Mouse (Mus musculus): Measurements from ENCODE around the gene Vmn1r215. TPM values are rescaled to one million over a fixed set of nuclear protein-coding genes. Genes with fewer than 3 reads are reported as not detected.

Gene Vmn1r215
- total and polyA plus RNA-seq, 3 experiments, result not detected

DNA sequence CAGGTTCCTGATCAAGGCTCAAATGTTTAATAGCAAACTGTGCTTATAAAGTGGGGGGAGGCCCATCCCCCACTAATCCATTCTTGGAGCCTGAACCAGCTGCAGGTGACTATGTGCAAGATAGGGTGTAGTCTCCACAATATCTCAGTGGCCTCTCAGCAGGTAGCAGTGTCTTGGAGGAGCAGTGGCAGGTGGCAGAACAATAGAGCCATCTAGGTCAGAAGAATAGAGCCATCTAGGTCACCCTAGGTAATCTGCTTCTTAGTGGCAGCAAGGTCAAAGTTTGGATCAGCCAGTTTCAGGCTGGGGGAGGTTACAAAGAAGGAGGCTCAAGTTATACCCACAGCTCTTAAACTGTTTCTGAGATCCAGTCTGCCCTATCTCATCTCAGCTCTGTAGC, 43.0 kb upstream of the Vmn1r215 start:
- H3K4me1 ChIP-seq (ENCODE audit: control insufficient read depth in 1 of 2, insufficient read depth in 2 of 2, low read length in 2 of 2), result no peaks in the 10 kb centered on the region
- H3K27ac ChIP-seq (ENCODE audit: control insufficient read depth, low read depth, low read length), result no peak overlapping the region
- no peak overlapping the region for H3K4me3 ChIP-seq (ENCODE audit: control insufficient read depth in 1 of 2, insufficient read depth in 1 of 2, low read depth in 2 of 2, low read length in 2 of 2)
- H3K9ac ChIP-seq (ENCODE audit: control insufficient read depth, low read depth, low read length, poor library complexity, severe bottlenecking), result no peak overlapping the region
- no peaks in the 10 kb centered on the region for H3K79me2 ChIP-seq (ENCODE audit: control insufficient read depth, insufficient read depth, low read length, poor library complexity)
- TF ChIP-seq E2F4 (IDR thresholded peaks at IDR 0.05; ENCODE audit: borderline replicate concordance, low read depth, low read length), result no peak
- no peak for TF ChIP-seq BHLHE40 (IDR thresholded peaks at IDR 0.05; ENCODE audit: borderline replicate concordance, low read depth, low read length)
- TF ChIP-seq HCFC1 (IDR thresholded peaks at IDR 0.05; ENCODE audit: low read depth, low read length), result no peak
- no peak for TF ChIP-seq ZNF384 (IDR thresholded peaks at IDR 0.05; ENCODE audit: low read depth, low read length)
- no peak for TF ChIP-seq CTCF (IDR thresholded peaks at IDR 0.05 in 2 of 3, conservative IDR thresholded peaks at IDR 0.05 in 1 of 3; ENCODE audit: control insufficient read depth in 1 of 3, insufficient read depth in 1 of 3, low read depth in 2 of 3, low read length in 3 of 3, poor library complexity in 1 of 3, severe bottlenecking in 1 of 3)
- no peak for TF ChIP-seq CHD1 (IDR thresholded peaks at IDR 0.05; ENCODE audit: low read depth, low read length)
- H3K27me3 ChIP-seq (ENCODE audit: control insufficient read depth in 1 of 2, insufficient read depth in 2 of 2, low read length in 2 of 2), result no peaks in the 10 kb centered on the region
- no peak for DNase-seq (ENCODE audit: low read depth, low spot score)
- H3K9me3 ChIP-seq (replicated peaks; ENCODE audit: insufficient read depth, low read length), result no peaks in the 10 kb centered on the region
- no peaks in the 10 kb centered on the region for H3K36me3 ChIP-seq (ENCODE audit: control insufficient read depth in 1 of 2, insufficient read depth in 2 of 2, low read length in 2 of 2)

- TF ChIP-seq ZKSCAN1 (IDR thresholded peaks at IDR 0.05; ENCODE audit: low read depth, low read length) (no peak), MYC (IDR thresholded peaks at IDR 0.05; ENCODE audit: low read depth, low read length) (no peak), EP300 (IDR thresholded peaks at IDR 0.05; ENCODE audit: low read depth in 1 of 2, low read length in 2 of 2) (no peak), RAD21 (IDR thresholded peaks at IDR 0.05; ENCODE audit: low read depth, low read length) (no peak), JUND (IDR thresholded peaks at IDR 0.05; ENCODE audit: low read depth, low read length) (no peak), MAFK (IDR thresholded peaks at IDR 0.05; ENCODE audit: borderline replicate concordance, low read depth, low read length) (no peak), UBTF (IDR thresholded peaks at IDR 0.05; ENCODE audit: borderline replicate concordance, insufficient read depth, low read depth, low read length) (no peak), BHLHE40 (IDR thresholded peaks at IDR 0.05; ENCODE audit: borderline replicate concordance, low read depth, low read length) (no peak), ZC3H11A (IDR thresholded peaks at IDR 0.05; ENCODE audit: low read depth, low read length) (no peak), CHD2 (IDR thresholded peaks at IDR 0.05; ENCODE audit: low read length) (no peak), NELFE (IDR thresholded peaks at IDR 0.05; ENCODE audit: low read depth, low read length) (no peak), ZMIZ1 (IDR thresholded peaks at IDR 0.05; ENCODE audit: low read depth, low read length) (no peak), GABPA (IDR thresholded peaks at IDR 0.05; ENCODE audit: low read depth, low read length) (no peak), CHD1 (IDR thresholded peaks at IDR 0.05; ENCODE audit: low read depth, low read length) (no peak), E2F4 (IDR thresholded peaks at IDR 0.05; ENCODE audit: borderline replicate concordance, low read depth, low read length) (no peak), USF2 (IDR thresholded peaks at IDR 0.05; ENCODE audit: borderline replicate concordance in 1 of 2, insufficient read depth in 1 of 2, low read depth in 1 of 2, low read length in 2 of 2) (no peak), HCFC1 (IDR thresholded peaks at IDR 0.05; ENCODE audit: low read depth, low read length) (no peak), TCF12 (IDR thresholded peaks at IDR 0.05; ENCODE audit: low read depth, low read length) (no peak)
- Histone ChIP-seq H3K27me3 (ENCODE audit: control insufficient read depth in 1 of 2, insufficient read depth in 2 of 2, low read length in 2 of 2) (no peaks in the 10 kb centered on the region), H3K79me2 (ENCODE audit: control insufficient read depth, insufficient read depth, low read length, poor library complexity) (no peaks in the 10 kb centered on the region), H3K36me3 (ENCODE audit: control insufficient read depth in 1 of 2, insufficient read depth in 2 of 2, low read length in 2 of 2) (no peaks in the 10 kb centered on the region), H3K4me3 (ENCODE audit: control insufficient read depth in 1 of 2, insufficient read depth in 1 of 2, low read depth in 2 of 2, low read length in 2 of 2) (no peak within 1 kb of the TSS), H3K4me1 (ENCODE audit: control insufficient read depth in 1 of 2, insufficient read depth in 2 of 2, low read length in 2 of 2) (no peaks in the 10 kb centered on the region), H3K9ac (ENCODE audit: control insufficient read depth, low read depth, low read length, poor library complexity, severe bottlenecking) (no peak within 1 kb of the TSS), H3K27ac (ENCODE audit: control insufficient read depth, low read depth, low read length) (no peak within 1 kb of the TSS), H3K9me3 (replicated peaks; ENCODE audit: insufficient read depth, low read length) (no peaks in the 10 kb centered on the region)
- no peak for DNase-seq (ENCODE audit: low read depth, low spot score)
Measured at GRCm38 (mm10) chr13:23030118-23030517, 37.7 kb upstream of the Vmn1r215 start, which contains the start of gene Vmn1r214. Gene Vmn1r214, plus strand, starts transcription at chr13:23030418.

Data from MEL (cell line).